In the genomic region with DNA sequence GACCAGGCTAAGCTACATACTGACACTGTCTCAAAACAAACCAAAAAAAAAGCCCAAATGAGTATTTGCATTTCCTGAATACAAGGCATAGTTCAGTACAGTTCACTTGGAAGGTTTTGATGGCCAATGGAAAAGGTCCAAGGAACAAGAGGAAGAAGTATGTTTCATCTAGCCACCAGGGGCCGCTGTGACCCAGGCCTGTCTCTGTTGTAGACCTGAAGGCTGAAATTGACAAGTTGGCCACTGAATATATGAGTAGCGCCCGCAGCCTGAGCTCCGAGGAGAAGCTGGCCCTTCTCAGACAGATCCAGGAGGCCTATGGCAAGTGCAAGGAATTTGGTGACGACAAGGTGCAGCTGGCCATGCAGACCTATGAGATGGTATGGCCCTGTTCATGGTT, we compare ENCODE assay signal across 8 mouse cellular contexts. TPM values are rescaled to one million over a fixed set of nuclear protein-coding genes. Genes with fewer than 3 reads are reported as not detected.
DNase-seq lines count a peak whose midpoint lies in the region; ATAC-seq and TF ChIP-seq lines count a peak whose summit lies in the region.

No protein-coding gene starts in this region.

- TF ChIP-seq EP300 in MEL (IDR thresholded peaks at IDR 0.05; ENCODE audit: low read depth in 1 of 2, low read length in 2 of 2) = no peak

- no peaks in the 10 kb centered on the region for H3K9me3 ChIP-seq in MEL (replicated peaks; ENCODE audit: insufficient read depth, low read length)
- no peaks in the 10 kb centered on the region for H3K9me3 ChIP-seq in forebrain, embryonic 14.5 days (replicated peaks; ENCODE audit: control insufficient read depth, low read length)
- H3K9me3 ChIP-seq in hindbrain, embryonic 10.5 days = no peaks in the 10 kb centered on the region
- H3K9me3 ChIP-seq in lung, embryonic 15.5 days = no peaks in the 10 kb centered on the region

- no peak for TF ChIP-seq POLR2A in MEL (IDR thresholded peaks at IDR 0.05; ENCODE audit: control insufficient read depth in 1 of 2, insufficient read depth in 1 of 2, low read depth in 1 of 2, low read length in 2 of 2, poor library complexity in 1 of 2)

- ATAC-seq in forebrain, embryonic 14.5 days = peak; percentile 69
- peak; percentile 28; the same call in 1 of the 2 replicates for ATAC-seq in lung, embryonic 15.5 days (ENCODE audit: borderline replicate concordance, extremely low read depth, low FRiP score, low TSS enrichment)

- peak; percentile 87 for DNase-seq in MEL (ENCODE audit: low read depth, low spot score)
- DNase-seq in c-Kit-positive CD71-positive TER-119-positive erythroid progenitor cells, embryonic 14.5 days (ENCODE audit: low spot score) = peak; percentile 76
- DNase-seq in forebrain, embryonic 14.5 days (ENCODE audit: low spot score) = peak; percentile 90
- DNase-seq in hindbrain, embryonic 10.5 days (ENCODE audit: low spot score) = peak; percentile 76
- peak; percentile 58 to 83 for DNase-seq in layer of hippocampus, adult 2 months (ENCODE audit: low spot score in 2 of 2)
- peak; percentile 35 for DNase-seq in ovary, postnatal 10 days (ENCODE audit: low spot score)
- peak; percentile 76 for DNase-seq in thymus, postnatal 14 days

- peaks cover 1 to 9% of the 10 kb centered on the region in 2 experiments; a peak in 3 of 4 replicates for H3K36me3 ChIP-seq in MEL (ENCODE audit: control insufficient read depth in 1 of 2, insufficient read depth in 2 of 2, low read length in 2 of 2)
- H3K36me3 ChIP-seq in forebrain, embryonic 14.5 days (ENCODE audit: control insufficient read depth, insufficient read depth, low read length) = peaks cover 82% of the 10 kb centered on the region
- H3K36me3 ChIP-seq in hindbrain, embryonic 10.5 days = peaks cover 83% of the 10 kb centered on the region
- H3K36me3 ChIP-seq in lung, embryonic 15.5 days = peaks cover 71% of the 10 kb centered on the region

- H3K9ac ChIP-seq in MEL (ENCODE audit: control insufficient read depth, low read depth, low read length, poor library complexity, severe bottlenecking) = no peak overlapping the region
- no peak overlapping the region for H3K9ac ChIP-seq in forebrain, embryonic 14.5 days (ENCODE audit: low read length)
- no peak overlapping the region for H3K9ac ChIP-seq in lung, embryonic 15.5 days

- H3K27ac ChIP-seq in MEL (ENCODE audit: control insufficient read depth, low read depth, low read length) = no peak overlapping the region
- no peak overlapping the region for H3K27ac ChIP-seq in forebrain, embryonic 14.5 days (ENCODE audit: low read depth, low read length)
- no peak overlapping the region for H3K27ac ChIP-seq in hindbrain, embryonic 10.5 days
- no peak overlapping the region for H3K27ac ChIP-seq in layer of hippocampus, adult 2 months
- H3K27ac ChIP-seq in lung, embryonic 15.5 days = no peak overlapping the region

- peak; percentile 84 to 90 (median 86) for TF ChIP-seq CTCF in MEL (IDR thresholded peaks at IDR 0.05 in 2 of 3, conservative IDR thresholded peaks at IDR 0.05 in 1 of 3; ENCODE audit: control insufficient read depth in 1 of 3, insufficient read depth in 1 of 3, low read depth in 2 of 3, low read length in 3 of 3, poor library complexity in 1 of 3, severe bottlenecking in 1 of 3)
- peak; percentile 94 for TF ChIP-seq CTCF in layer of hippocampus, adult 2 months (conservative IDR thresholded peaks at IDR 0.05)

- no peaks in the 10 kb centered on the region for H3K79me2 ChIP-seq in MEL (ENCODE audit: control insufficient read depth, insufficient read depth, low read length, poor library complexity)

- WGBS in forebrain, embryonic 14.5 days = 28% methylated on average over 5 of the region's 5 CpGs
- 43% methylated on average over 5 of the region's 5 CpGs for WGBS in hindbrain, embryonic 10.5 days
- WGBS in lung, embryonic 15.5 days = 27% methylated on average over 5 of the region's 5 CpGs

- no peak overlapping the region for H3K4me3 ChIP-seq in MEL (ENCODE audit: control insufficient read depth in 1 of 2, insufficient read depth in 1 of 2, low read depth in 2 of 2, low read length in 2 of 2)
- H3K4me3 ChIP-seq in forebrain, embryonic 14.5 days (ENCODE audit: low read depth, low read length) = no peak overlapping the region
- no peak overlapping the region for H3K4me3 ChIP-seq in hindbrain, embryonic 10.5 days
- H3K4me3 ChIP-seq in layer of hippocampus, adult 2 months = no peak overlapping the region
- no peak overlapping the region for H3K4me3 ChIP-seq in lung, embryonic 15.5 days

- H3K4me2 ChIP-seq in forebrain, embryonic 14.5 days (ENCODE audit: low read length) = no peak overlapping the region
- H3K4me2 ChIP-seq in lung, embryonic 15.5 days = no peak overlapping the region

- TF ChIP-seq RAD21 in MEL (IDR thresholded peaks at IDR 0.05; ENCODE audit: low read depth, low read length) = peak; percentile 67

- peaks cover 8 to 9% of the 10 kb centered on the region in 2 experiments for H3K4me1 ChIP-seq in MEL (ENCODE audit: control insufficient read depth in 1 of 2, insufficient read depth in 2 of 2, low read length in 2 of 2)
- H3K4me1 ChIP-seq in forebrain, embryonic 14.5 days (ENCODE audit: control insufficient read depth, insufficient read depth, low read length) = no peaks in the 10 kb centered on the region
- no peaks in the 10 kb centered on the region for H3K4me1 ChIP-seq in hindbrain, embryonic 10.5 days (replicated peaks)
- no peaks in the 10 kb centered on the region for H3K4me1 ChIP-seq in lung, embryonic 15.5 days

- no peaks in the 10 kb centered on the region for H3K27me3 ChIP-seq in MEL (ENCODE audit: control insufficient read depth in 1 of 2, insufficient read depth in 2 of 2, low read length in 2 of 2)
- H3K27me3 ChIP-seq in forebrain, embryonic 14.5 days (replicated peaks; ENCODE audit: control insufficient read depth, insufficient read depth, low read length) = no peaks in the 10 kb centered on the region
- H3K27me3 ChIP-seq in hindbrain, embryonic 10.5 days (ENCODE audit: insufficient read depth, poor library complexity, severe bottlenecking) = no peaks in the 10 kb centered on the region
- H3K27me3 ChIP-seq in lung, embryonic 15.5 days = no peaks in the 10 kb centered on the region

TF ChIP-seq in MEL, 35 proteins besides CTCF, POLR2A, EP300 and RAD21 (continues in another document):
- no peak for TF ChIP-seq TAL1 (IDR thresholded peaks at IDR 0.05; ENCODE audit: low read length)
- TF ChIP-seq SMC3 (IDR thresholded peaks at IDR 0.05; ENCODE audit: low read depth, low read length) = peak; percentile 81
- no peak for TF ChIP-seq SIN3A (IDR thresholded peaks at IDR 0.05; ENCODE audit: low read length)
- no peak for TF ChIP-seq UBTF (IDR thresholded peaks at IDR 0.05; ENCODE audit: borderline replicate concordance, insufficient read depth, low read depth, low read length)
- no peak for TF ChIP-seq MEF2A (IDR thresholded peaks at IDR 0.05; ENCODE audit: extremely low read depth, insufficient replicate concordance, low read depth, low read length, poor library complexity, severe bottlenecking)

RNA-seq across cellular contexts. Expression of gene Acrbp, which starts 2.8 kb away (rescaled TPM):
- 1.2 and 3.3 TPM in 2 replicates for total RNA-seq in MEL (2012; rRNA removed)
- 1 to 10 TPM in 1 of 2 experiments, not detected in 1; 5.3 TPM for polyA plus RNA-seq in MEL (2012; ENCODE audit: insufficient read depth in 1 of 2, insufficient read length in 2 of 2, low read depth in 1 of 2, low replicate concordance in 2 of 2, missing spikeins in 1 of 2)
- 10.2 and 14.8 TPM in 2 replicates for polyA plus RNA-seq in forebrain, embryonic 14.5 days (2014; fragmentation: Nextera tagmentation; extraction: Ambion mirVana)
- 13.1 and 15.5 TPM in 2 replicates for polyA plus RNA-seq in hindbrain, embryonic 10.5 days (2016; fragmentation: Nextera tagmentation; extraction: Ambion mirVana)
- total RNA-seq in layer of hippocampus, adult 2 months (2021) = 10 to 100 TPM; 15.9 to 19.2 TPM
- 10.8 and 12.9 TPM in 2 replicates for polyA plus RNA-seq in lung, embryonic 15.5 days (2015; fragmentation: Nextera tagmentation; extraction: Ambion mirVana)

RNA-seq across cellular contexts. Expression of gene Ing4, which starts 7.1 kb away (rescaled TPM):
- total RNA-seq in MEL (2012; rRNA removed) = 26.3 and 29.5 TPM in 2 replicates
- 10 to 100 TPM in 1 of 2 experiments, not detected in 1; 34.9 TPM for polyA plus RNA-seq in MEL (2012; ENCODE audit: insufficient read depth in 1 of 2, insufficient read length in 2 of 2, low read depth in 1 of 2, low replicate concordance in 2 of 2, missing spikeins in 1 of 2)
- 178 and 181 TPM in 2 replicates for polyA plus RNA-seq in forebrain, embryonic 14.5 days (2014; fragmentation: Nextera tagmentation; extraction: Ambion mirVana)
- 125 and 153 TPM in 2 replicates for polyA plus RNA-seq in hindbrain, embryonic 10.5 days (2016; fragmentation: Nextera tagmentation; extraction: Ambion mirVana)
- 10 to 100 TPM; 60.1 to 63.2 TPM for total RNA-seq in layer of hippocampus, adult 2 months (2021)
- polyA plus RNA-seq in lung, embryonic 15.5 days (2015; fragmentation: Nextera tagmentation; extraction: Ambion mirVana) = 138 and 149 TPM in 2 replicates

RNA-seq across cellular contexts. Expression of gene Lpar5, which starts 21.0 kb away (rescaled TPM):
- total RNA-seq in MEL (2012; rRNA removed) = 2.8 and 3.5 TPM in 2 replicates
- 10 to 100 TPM in 1 of 2 experiments, not detected in 1; 16.2 TPM for polyA plus RNA-seq in MEL (2012; ENCODE audit: insufficient read depth in 1 of 2, insufficient read length in 2 of 2, low read depth in 1 of 2, low replicate concordance in 2 of 2, missing spikeins in 1 of 2)
- polyA plus RNA-seq in forebrain, embryonic 14.5 days (2014; fragmentation: Nextera tagmentation; extraction: Ambion mirVana) = 0.21 and 0.81 TPM in 2 replicates
- polyA plus RNA-seq in hindbrain, embryonic 10.5 days (2016; fragmentation: Nextera tagmentation; extraction: Ambion mirVana) = 0.10 TPM in 1 of 2 replicates, not detected in the other
- 1 to 10 TPM in 1 of 2 experiments, under 1 TPM in 1; 0.61 to 1.1 TPM for total RNA-seq in layer of hippocampus, adult 2 months (2021)
- 0.38 and 0.69 TPM in 2 replicates for polyA plus RNA-seq in lung, embryonic 15.5 days (2015; fragmentation: Nextera tagmentation; extraction: Ambion mirVana)

RNA-seq across cellular contexts. Expression of gene Zfp384, which starts 37.7 kb away (rescaled TPM):
- 19.2 and 19.5 TPM in 2 replicates for total RNA-seq in MEL (2012; rRNA removed)
- 10 to 100 TPM in 1 of 2 experiments, not detected in 1; 57.4 TPM for polyA plus RNA-seq in MEL (2012; ENCODE audit: insufficient read depth in 1 of 2, insufficient read length in 2 of 2, low read depth in 1 of 2, low replicate concordance in 2 of 2, missing spikeins in 1 of 2)
- polyA plus RNA-seq in forebrain, embryonic 14.5 days (2014; fragmentation: Nextera tagmentation; extraction: Ambion mirVana) = 8.4 and 9.8 TPM in 2 replicates
- 8.7 and 12.8 TPM in 2 replicates for polyA plus RNA-seq in hindbrain, embryonic 10.5 days (2016; fragmentation: Nextera tagmentation; extraction: Ambion mirVana)
- total RNA-seq in layer of hippocampus, adult 2 months (2021) = 10 to 100 TPM; 50.0 to 50.9 TPM
- polyA plus RNA-seq in lung, embryonic 15.5 days (2015; fragmentation: Nextera tagmentation; extraction: Ambion mirVana) = 21.3 and 24.4 TPM in 2 replicates

RNA-seq across cellular contexts. Expression of gene Chd4, which starts 49.1 kb away (rescaled TPM):
- 173 and 193 TPM in 2 replicates for total RNA-seq in MEL (2012; rRNA removed)
- polyA plus RNA-seq in MEL (2012; ENCODE audit: insufficient read depth in 1 of 2, insufficient read length in 2 of 2, low read depth in 1 of 2, low replicate concordance in 2 of 2, missing spikeins in 1 of 2) = 100 to 1,000 TPM in 1 of 2 experiments, 10 to 100 TPM in 1; 93.0 to 232 TPM
- polyA plus RNA-seq in forebrain, embryonic 14.5 days (2014; fragmentation: Nextera tagmentation; extraction: Ambion mirVana) = 61.1 and 66.1 TPM in 2 replicates
- polyA plus RNA-seq in hindbrain, embryonic 10.5 days (2016; fragmentation: Nextera tagmentation; extraction: Ambion mirVana) = 95.7 and 97.6 TPM in 2 replicates
- 100 to 1,000 TPM; 176 to 185 TPM for total RNA-seq in layer of hippocampus, adult 2 months (2021)
- 68.5 and 69.3 TPM in 2 replicates for polyA plus RNA-seq in lung, embryonic 15.5 days (2015; fragmentation: Nextera tagmentation; extraction: Ambion mirVana)

Comparison
In these comparisons a context has a peak if more than half of its experiments do, and no peak if none do; other contexts are left out.
1. DNase-seq: peak in every context shown above with its lines; median percentile 90 in forebrain, embryonic 14.5 days; 87 in MEL; 76 in c-Kit-positive CD71-positive TER-119-positive erythroid progenitor cells, embryonic 14.5 days; 76 in hindbrain, embryonic 10.5 days; 76 in thymus, postnatal 14 days; 70 in layer of hippocampus, adult 2 months; 35 in ovary, postnatal 10 days.